Mouse (Mus musculus): ENCODE measurements around the gene Pcdh15. TPM values are rescaled to one million over a fixed set of nuclear protein-coding genes. Genes with fewer than 3 reads are reported as not detected.

The Pcdh15 gene
- total and polyA plus RNA-seq, 2 experiments from 2014 or later, result 0.27 to 0.46 TPM

- H3K4me2 ChIP-seq (ENCODE audit: low read depth, low read length), result no peak overlapping the region
- H3K27ac ChIP-seq (ENCODE audit: low read depth), result no peak overlapping the region
- DNase-seq (ENCODE audit: low spot score) (no peak), ATAC-seq (ENCODE audit: insufficient read depth, low read depth) (no peak)
- no peaks in the 10 kb centered on the region for H3K36me3 ChIP-seq (replicated peaks; ENCODE audit: control insufficient read depth, insufficient read depth, low read length)
- no peaks in the 10 kb centered on the region for H3K9me3 ChIP-seq (replicated peaks; ENCODE audit: control insufficient read depth, low read length)
- no peaks in the 10 kb centered on the region for H3K4me1 ChIP-seq (ENCODE audit: control insufficient read depth, insufficient read depth)
- H3K27me3 ChIP-seq (ENCODE audit: control insufficient read depth, insufficient read depth, low read length), result no peaks in the 10 kb centered on the region
- WGBS, result 69% methylated on average over 4 of the region's 4 CpGs
- H3K9ac ChIP-seq (replicated peaks; ENCODE audit: low read depth, low read length), result no peak overlapping the region
- TF ChIP-seq EP300 (IDR thresholded peaks at IDR 0.05; ENCODE audit: low read depth) (no peak), CTCF (IDR thresholded peaks at IDR 0.05; ENCODE audit: low read depth) (no peak)
- H3K4me3 ChIP-seq (ENCODE audit: low read depth, low read length), result no peak overlapping the region
Observed at GRCm38 (mm10) chr10:73862181-73862580, 763.0 kb downstream of the Pcdh15 start.

DNA sequence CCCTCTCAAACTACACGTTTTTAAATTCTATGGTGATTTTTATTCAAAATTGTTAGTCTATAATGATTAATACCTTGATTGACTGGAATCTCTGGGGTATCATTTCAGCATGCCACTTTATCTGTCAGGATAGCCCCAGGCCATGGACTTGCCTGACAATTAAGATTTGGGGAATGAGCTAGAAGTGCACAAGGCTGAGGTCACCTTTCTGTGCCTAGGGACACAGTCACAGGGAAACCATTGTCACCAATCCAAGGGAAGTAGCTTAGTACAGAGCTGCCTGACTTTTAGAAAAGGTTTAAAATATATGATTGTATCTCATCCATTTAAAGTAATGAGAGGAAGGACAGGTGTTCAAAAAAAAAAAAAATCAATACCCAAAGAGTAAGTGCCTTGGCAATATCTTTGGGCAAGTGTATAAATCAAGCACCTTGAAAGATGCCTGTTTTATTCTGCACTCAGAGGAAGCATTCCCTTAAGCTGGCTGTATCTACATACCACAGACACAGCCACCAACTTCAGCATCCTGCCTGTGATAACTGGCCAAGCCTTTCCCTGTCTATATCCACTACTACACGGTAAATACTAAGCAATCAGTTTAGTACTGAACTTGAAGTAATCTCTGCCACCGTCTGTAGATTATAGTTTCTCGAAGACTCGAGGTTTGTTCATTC, 779.0 kb downstream of the Pcdh15 start:
- 67% methylated on average over 5 of the region's 5 CpGs for WGBS
- H3K36me3 ChIP-seq (replicated peaks; ENCODE audit: control insufficient read depth, insufficient read depth, low read length), result no peaks in the 10 kb centered on the region
- H3K27ac ChIP-seq (ENCODE audit: low read depth), result no peak overlapping the region
- no peaks in the 10 kb centered on the region for H3K27me3 ChIP-seq (ENCODE audit: control insufficient read depth, insufficient read depth, low read length)
- DNase-seq (ENCODE audit: low spot score), result no peak
- H3K4me2 ChIP-seq (ENCODE audit: low read depth, low read length), result no peak overlapping the region
- TF ChIP-seq EP300 (IDR thresholded peaks at IDR 0.05; ENCODE audit: low read depth) (no peak), CTCF (IDR thresholded peaks at IDR 0.05; ENCODE audit: low read depth) (no peak)
- no peak for ATAC-seq (ENCODE audit: insufficient read depth, low read depth)
- H3K4me1 ChIP-seq (ENCODE audit: control insufficient read depth, insufficient read depth), result no peaks in the 10 kb centered on the region
- H3K4me3 ChIP-seq (ENCODE audit: low read depth, low read length), result no peak overlapping the region
- no peaks in the 10 kb centered on the region for H3K9me3 ChIP-seq (replicated peaks; ENCODE audit: control insufficient read depth, low read length)
- H3K9ac ChIP-seq (replicated peaks; ENCODE audit: low read depth, low read length), result no peak overlapping the region

DNA sequence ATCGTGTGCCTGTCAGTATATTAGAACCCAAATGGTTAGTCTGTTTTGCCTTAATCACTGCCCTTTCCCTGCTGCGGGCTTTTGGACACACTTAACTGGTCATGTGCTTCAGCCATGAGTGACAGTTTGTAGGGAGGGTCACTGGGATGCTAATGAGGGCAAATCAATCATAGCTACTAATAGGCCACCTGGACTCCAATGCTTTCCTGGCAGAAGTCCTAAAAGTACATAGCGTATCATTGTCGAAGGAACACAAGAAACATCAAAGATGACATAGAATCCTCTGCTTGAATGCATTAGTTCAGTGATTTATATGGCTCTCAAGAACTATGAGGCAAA, 779.6 kb downstream of the Pcdh15 start:
- no peak for ATAC-seq (ENCODE audit: insufficient read depth, low read depth)
- Histone ChIP-seq H3K27ac (ENCODE audit: low read depth) (no peak overlapping the region), H3K36me3 (replicated peaks; ENCODE audit: control insufficient read depth, insufficient read depth, low read length) (no peaks in the 10 kb centered on the region), H3K4me2 (ENCODE audit: low read depth, low read length) (no peak overlapping the region), H3K4me1 (ENCODE audit: control insufficient read depth, insufficient read depth) (no peaks in the 10 kb centered on the region), H3K27me3 (ENCODE audit: control insufficient read depth, insufficient read depth, low read length) (no peaks in the 10 kb centered on the region), H3K9ac (replicated peaks; ENCODE audit: low read depth, low read length) (no peak overlapping the region), H3K4me3 (ENCODE audit: low read depth, low read length) (no peak overlapping the region), H3K9me3 (replicated peaks; ENCODE audit: control insufficient read depth, low read length) (no peaks in the 10 kb centered on the region)
- DNase-seq (ENCODE audit: low spot score), result no peak
- no peak for TF ChIP-seq CTCF (IDR thresholded peaks at IDR 0.05; ENCODE audit: low read depth)
- no peak for TF ChIP-seq EP300 (IDR thresholded peaks at IDR 0.05; ENCODE audit: low read depth)
- 83% methylated on average over 4 of the region's 4 CpGs for WGBS

- H3K4me3 ChIP-seq (ENCODE audit: low read depth, low read length), result no peak overlapping the region
- H3K9ac ChIP-seq (replicated peaks; ENCODE audit: low read depth, low read length), result no peak overlapping the region
- H3K36me3 ChIP-seq (replicated peaks; ENCODE audit: control insufficient read depth, insufficient read depth, low read length), result no peaks in the 10 kb centered on the region
- no peak for TF ChIP-seq CTCF (IDR thresholded peaks at IDR 0.05; ENCODE audit: low read depth)
- TF ChIP-seq EP300 (IDR thresholded peaks at IDR 0.05; ENCODE audit: low read depth), result no peak
- H3K4me1 ChIP-seq (ENCODE audit: control insufficient read depth, insufficient read depth), result no peaks in the 10 kb centered on the region
- no peak overlapping the region for H3K27ac ChIP-seq (ENCODE audit: low read depth)
- no peaks in the 10 kb centered on the region for H3K9me3 ChIP-seq (replicated peaks; ENCODE audit: control insufficient read depth, low read length)
- WGBS, result 70% methylated on average over 4 of the region's 4 CpGs
- DNase-seq (ENCODE audit: low spot score), result no peak
- H3K4me2 ChIP-seq (ENCODE audit: low read depth, low read length), result no peak overlapping the region
- H3K27me3 ChIP-seq (ENCODE audit: control insufficient read depth, insufficient read depth, low read length), result no peaks in the 10 kb centered on the region
- no peak for ATAC-seq (ENCODE audit: insufficient read depth, low read depth)
Observed at GRCm38 (mm10) chr10:73887771-73888170, 788.6 kb downstream of the Pcdh15 start.

GRCm38 (mm10) chr10:73892251-73892650, 793.1 kb downstream of the Pcdh15 start:
- Histone ChIP-seq H3K9me3 (replicated peaks; ENCODE audit: control insufficient read depth, low read length) (no peaks in the 10 kb centered on the region), H3K9ac (replicated peaks; ENCODE audit: low read depth, low read length) (no peak overlapping the region), H3K4me3 (ENCODE audit: low read depth, low read length) (no peak overlapping the region), H3K27ac (ENCODE audit: low read depth) (no peak overlapping the region), H3K27me3 (ENCODE audit: control insufficient read depth, insufficient read depth, low read length) (no peaks in the 10 kb centered on the region), H3K4me1 (ENCODE audit: control insufficient read depth, insufficient read depth) (no peaks in the 10 kb centered on the region), H3K36me3 (replicated peaks; ENCODE audit: control insufficient read depth, insufficient read depth, low read length) (no peaks in the 10 kb centered on the region), H3K4me2 (ENCODE audit: low read depth, low read length) (no peak overlapping the region)
- ATAC-seq (ENCODE audit: insufficient read depth, low read depth) (no peak), DNase-seq (ENCODE audit: low spot score) (no peak)
- TF ChIP-seq CTCF (IDR thresholded peaks at IDR 0.05; ENCODE audit: low read depth) (no peak), EP300 (IDR thresholded peaks at IDR 0.05; ENCODE audit: low read depth) (no peak)
- WGBS, result 61% methylated on average over 4 of the region's 4 CpGs

DNA sequence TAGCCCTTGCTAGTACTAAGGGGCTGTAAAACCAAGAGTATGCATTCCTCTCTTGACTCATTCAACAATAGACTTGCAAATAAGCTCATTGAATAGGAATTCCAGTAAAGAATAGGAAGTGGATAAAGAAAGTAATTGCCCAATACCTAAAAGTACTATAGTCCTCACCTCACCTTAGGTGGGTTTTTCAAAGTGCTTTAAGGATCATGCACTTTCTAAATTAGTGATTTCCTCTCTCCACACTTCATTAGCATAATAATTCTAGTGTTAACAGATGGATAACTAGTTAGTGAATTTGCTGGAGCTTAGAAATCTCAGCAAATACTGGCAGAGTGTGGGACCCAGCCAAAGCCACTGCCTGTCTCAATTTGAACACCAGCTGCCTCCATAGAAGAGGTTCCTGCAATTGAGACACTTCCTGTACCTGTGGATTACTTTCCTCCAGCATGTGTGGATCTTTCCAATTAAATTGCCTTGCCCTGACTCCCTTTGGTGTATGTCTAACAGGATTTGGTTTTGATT, 797.0 kb downstream of the Pcdh15 start:
- Histone ChIP-seq H3K4me3 (ENCODE audit: low read depth, low read length) (no peak overlapping the region), H3K4me1 (ENCODE audit: control insufficient read depth, insufficient read depth) (no peaks in the 10 kb centered on the region), H3K9ac (replicated peaks; ENCODE audit: low read depth, low read length) (no peak overlapping the region), H3K27ac (ENCODE audit: low read depth) (no peak overlapping the region), H3K4me2 (ENCODE audit: low read depth, low read length) (no peak overlapping the region), H3K36me3 (replicated peaks; ENCODE audit: control insufficient read depth, insufficient read depth, low read length) (no peaks in the 10 kb centered on the region), H3K9me3 (replicated peaks; ENCODE audit: control insufficient read depth, low read length) (no peaks in the 10 kb centered on the region), H3K27me3 (ENCODE audit: control insufficient read depth, insufficient read depth, low read length) (no peaks in the 10 kb centered on the region)
- ATAC-seq (ENCODE audit: insufficient read depth, low read depth), result no peak
- DNase-seq (ENCODE audit: low spot score), result no peak
- TF ChIP-seq CTCF (IDR thresholded peaks at IDR 0.05; ENCODE audit: low read depth) (no peak), EP300 (IDR thresholded peaks at IDR 0.05; ENCODE audit: low read depth) (no peak)
